Mouse (Mus musculus) leukemia stem cell, adult 10-12 weeks (primary cell): ENCODE measurements around the gene Fscn3. TPM values are rescaled to one million over a fixed set of nuclear protein-coding genes. Genes with fewer than 3 reads are reported as not detected.

Experiments
- polyA plus RNA-seq: library from polyadenylated mRNA; stranded (reverse); fragments of >175 nt; gene quantifications from 2 replicates; pipeline ENCODE4 v1.2.3, GENCODE M21; 2012; ENCODE audit warnings: low replicate concordance

Fscn3 gene
- not detected in 2 replicates for polyA plus RNA-seq

GRCm38 (mm10) chr6:28427096-28427839, at the start of gene Fscn3:
Gene Fscn3 (plus strand): TSS chr6:28427789.

GRCm38 (mm10) chr6:28397681-28398203, 29.8 kb upstream of the Fscn3 start, which contains the start of gene Zfp800:
Gene Zfp800 (minus strand): TSS chr6:28398005.

DNA sequence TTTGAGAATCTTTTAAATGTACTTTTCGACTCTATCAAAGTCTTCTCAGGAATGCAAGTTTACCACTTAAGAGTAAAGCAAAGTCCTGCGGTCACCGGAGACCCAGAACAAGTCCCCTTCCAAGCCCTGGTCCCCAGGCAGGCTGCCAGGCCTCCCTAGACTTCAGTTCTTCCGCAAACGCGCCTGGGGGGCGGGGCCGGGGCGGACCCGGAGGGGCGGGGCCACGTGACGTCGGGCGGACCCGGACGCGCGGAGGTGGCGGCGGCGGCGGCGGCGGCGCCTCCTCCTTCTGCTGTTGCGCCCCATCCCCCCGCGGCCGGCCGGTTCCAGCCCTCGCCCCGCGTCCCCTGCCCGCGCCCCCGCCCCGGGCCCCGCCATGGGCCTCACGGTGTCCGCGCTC, 4.3 kb upstream of the Fscn3 start, which contains the start of gene Arf5:
Gene Arf5 (plus strand): TSS at position 248 of the 400 bp plus-strand sequence.

DNA sequence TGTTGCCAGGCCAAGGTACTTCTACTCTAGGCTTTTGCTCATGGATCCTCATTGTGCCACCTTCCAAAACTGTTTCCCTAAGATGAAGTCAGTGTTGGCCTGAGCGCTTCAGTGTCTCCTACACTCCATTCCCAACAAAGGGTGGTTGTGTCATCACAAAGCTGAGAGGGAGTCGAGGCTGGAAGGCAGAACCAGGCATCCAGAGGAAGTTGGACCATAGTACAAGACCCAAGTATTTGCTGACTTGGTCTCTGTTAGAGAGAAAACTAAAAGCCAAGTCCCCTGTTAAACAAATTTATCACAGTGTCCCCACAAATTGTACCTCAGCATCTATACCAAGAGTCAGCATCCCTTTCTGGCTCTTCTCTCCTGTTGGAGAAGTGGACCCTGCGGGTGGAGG, 701 bp downstream of the Fscn3 start, which contains the start of gene Gcc1:
Gene Gcc1 (minus strand): TSS at position 101 of the 400 bp plus-strand sequence.

GRCm38 (mm10) chr6:28449253-28449652, 21.7 kb downstream of the Fscn3 start, which contains the start of gene Pax4:
Gene Pax4 (minus strand): TSS chr6:28449353.

DNA sequence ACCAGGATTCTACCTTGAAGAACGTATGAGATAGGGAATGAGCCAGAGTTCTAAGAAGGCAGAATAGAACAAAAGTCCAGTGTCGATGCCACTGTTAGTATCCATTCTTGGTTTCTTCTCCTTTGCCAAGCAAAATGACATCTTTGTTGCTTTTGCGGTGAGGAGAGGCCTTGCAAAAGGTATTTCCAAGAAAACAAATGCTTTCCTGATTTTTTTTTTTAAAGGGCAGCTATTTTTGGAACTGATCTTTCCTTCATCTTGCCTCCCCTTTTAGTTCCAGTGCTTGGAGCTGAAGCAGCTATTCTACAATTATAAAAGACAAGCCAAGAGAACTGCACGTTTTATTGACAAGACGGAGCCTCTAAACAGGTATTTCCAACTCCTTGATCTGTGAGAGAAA, 47.2 kb downstream of the Fscn3 start, which contains the start of gene Snd1:
Gene Snd1 (plus strand): TSS at position 301 of the 400 bp plus-strand sequence.

Other genes starting within 250 kb of the Fscn3 start
- 63.5 and 107 TPM in 2 replicates for gene Zfp800, start 29.8 kb upstream of the Fscn3 start, polyA plus RNA-seq
- gene Arf5, start 4.2 kb upstream of the Fscn3 start, polyA plus RNA-seq = 2,524 and 4,682 TPM in 2 replicates
- gene Gcc1, start 601 bp downstream of the Fscn3 start, polyA plus RNA-seq = 11.0 and 12.7 TPM in 2 replicates
- gene Pax4, start 21.6 kb downstream of the Fscn3 start, polyA plus RNA-seq = not detected in 2 replicates
- gene Snd1, start 47.4 kb downstream of the Fscn3 start, polyA plus RNA-seq = 51.0 and 110 TPM in 2 replicates